Mouse (Mus musculus): ENCODE measurements at regions not wholly inside any gene's neighbourhood (a gene's known extent, or its start where the extent isn't known, plus 50 kb on each side); places are given as distances from the start of the nearest gene placed in this dataset.

- TF ChIP-seq CTCF (IDR thresholded peaks at IDR 0.05) (no peak), EP300 (IDR thresholded peaks at IDR 0.05) (no peak)
Observed at GRCm38 (mm10) chr7:113038906-113039671, 85.3 kb downstream of the Rassf10 start.

Data from lung, postnatal 0 days (tissue).